Mouse (Mus musculus): ENCODE data around the gene Dxo. TPM values are rescaled to one million over a fixed set of nuclear protein-coding genes. Genes with fewer than 3 reads are reported as not detected.

Dxo gene
- polyA plus RNA-seq, 1 experiment from 2014 or later: 52.9 TPM

GRCm38 (mm10) chr17:34855825-34856224 lies 19.0 kb downstream of the Dxo start:
- Histone ChIP-seq H3K27me3 (ENCODE audit: control insufficient read depth, insufficient read depth, low read length) (no peaks in the 10 kb centered on the region), H3K4me1 (ENCODE audit: control insufficient read depth, insufficient read depth, low read length) (peaks cover 8% of the 10 kb centered on the region), H3K4me3 (ENCODE audit: low read depth, low read length) (no peak overlapping the region), H3K36me3 (ENCODE audit: control insufficient read depth, insufficient read depth, low read length) (peaks cover 43% of the 10 kb centered on the region), H3K9ac (replicated peaks; ENCODE audit: low read depth, low read length) (no peak overlapping the region), H3K4me2 (replicated peaks; ENCODE audit: low read depth, low read length) (no peak overlapping the region), H3K9me3 (ENCODE audit: control insufficient read depth, low read depth, low read length) (no peaks in the 10 kb centered on the region), H3K27ac (ENCODE audit: low read length) (no peak overlapping the region)
- ATAC-seq (ENCODE audit: insufficient number of reproducible peaks, insufficient read depth, low FRiP score, low read depth): no peak
- WGBS: 32% methylated on average over 3 of the region's 3 CpGs

- no peak overlapping the region for H3K9ac ChIP-seq (replicated peaks; ENCODE audit: low read depth, low read length)
- no peaks in the 10 kb centered on the region for H3K9me3 ChIP-seq (ENCODE audit: control insufficient read depth, low read depth, low read length)
- no peak overlapping the region for H3K27ac ChIP-seq (ENCODE audit: low read length)
- no peak overlapping the region for H3K4me3 ChIP-seq (ENCODE audit: low read depth, low read length)
- ATAC-seq (ENCODE audit: insufficient number of reproducible peaks, insufficient read depth, low FRiP score, low read depth): no peak
- H3K27me3 ChIP-seq (ENCODE audit: control insufficient read depth, insufficient read depth, low read length): no peaks in the 10 kb centered on the region
- no peak overlapping the region for H3K4me2 ChIP-seq (replicated peaks; ENCODE audit: low read depth, low read length)
- whole genome bisulfite sequencing: 74% methylated on average over 4 of the region's 4 CpGs
- peaks cover 27% of the 10 kb centered on the region for H3K36me3 ChIP-seq (ENCODE audit: control insufficient read depth, insufficient read depth, low read length)
- no peaks in the 10 kb centered on the region for H3K4me1 ChIP-seq (ENCODE audit: control insufficient read depth, insufficient read depth, low read length)
Observed at GRCm38 (mm10) chr17:34858670-34859069, 21.9 kb downstream of the Dxo start.

- Histone ChIP-seq H3K36me3 (ENCODE audit: control insufficient read depth, insufficient read depth, low read length) (peaks cover 14% of the 10 kb centered on the region), H3K27ac (ENCODE audit: low read length) (no peak overlapping the region), H3K4me2 (replicated peaks; ENCODE audit: low read depth, low read length) (no peak overlapping the region), H3K9ac (replicated peaks; ENCODE audit: low read depth, low read length) (no peak overlapping the region), H3K4me3 (ENCODE audit: low read depth, low read length) (no peak overlapping the region), H3K4me1 (ENCODE audit: control insufficient read depth, insufficient read depth, low read length) (no peaks in the 10 kb centered on the region), H3K27me3 (ENCODE audit: control insufficient read depth, insufficient read depth, low read length) (no peaks in the 10 kb centered on the region), H3K9me3 (ENCODE audit: control insufficient read depth, low read depth, low read length) (no peaks in the 10 kb centered on the region)
- 85% methylated on average over 9 of the region's 9 CpGs for WGBS
- ATAC-seq (ENCODE audit: insufficient number of reproducible peaks, insufficient read depth, low FRiP score, low read depth): no peak
Observed at GRCm38 (mm10) chr17:34860514-34860913, 23.7 kb downstream of the Dxo start.

GRCm38 (mm10) chr17:34861704-34862415 lies 25.0 kb downstream of the Dxo start:
- H3K27me3 ChIP-seq (ENCODE audit: control insufficient read depth, insufficient read depth, low read length): no peaks in the 10 kb centered on the region
- no peaks in the 10 kb centered on the region for H3K4me1 ChIP-seq (ENCODE audit: control insufficient read depth, insufficient read depth, low read length)
- 65% methylated on average over 13 of the region's 13 CpGs for WGBS
- no peak overlapping the region for H3K27ac ChIP-seq (ENCODE audit: low read length)
- H3K36me3 ChIP-seq (ENCODE audit: control insufficient read depth, insufficient read depth, low read length): peaks cover 5% of the 10 kb centered on the region
- no peaks in the 10 kb centered on the region for H3K9me3 ChIP-seq (ENCODE audit: control insufficient read depth, low read depth, low read length)
- no peak overlapping the region for H3K4me2 ChIP-seq (replicated peaks; ENCODE audit: low read depth, low read length)
- H3K9ac ChIP-seq (replicated peaks; ENCODE audit: low read depth, low read length): no peak overlapping the region
- no peak overlapping the region for H3K4me3 ChIP-seq (ENCODE audit: low read depth, low read length)
- peak; percentile 47; the same call in 1 of the 2 replicates for ATAC-seq (ENCODE audit: insufficient number of reproducible peaks, insufficient read depth, low FRiP score, low read depth)

GRCm38 (mm10) chr17:34862416-34863081 lies 25.7 kb downstream of the Dxo start, which contains the start of gene Cfb:
Gene Cfb (minus strand): TSS chr17:34862518.
- no peaks in the 10 kb centered on the region for H3K27me3 ChIP-seq (ENCODE audit: control insufficient read depth, insufficient read depth, low read length)
- no peak within 1 kb of the TSS for H3K4me2 ChIP-seq (replicated peaks; ENCODE audit: low read depth, low read length)
- H3K9ac ChIP-seq (replicated peaks; ENCODE audit: low read depth, low read length): no peak within 1 kb of the TSS
- no peaks in the 10 kb centered on the region for H3K4me1 ChIP-seq (ENCODE audit: control insufficient read depth, insufficient read depth, low read length)
- no peak within 1 kb of the TSS for H3K27ac ChIP-seq (ENCODE audit: low read length)
- H3K9me3 ChIP-seq (ENCODE audit: control insufficient read depth, low read depth, low read length): no peaks in the 10 kb centered on the region
- 0 out of 2 replicates have a peak, but pooled peaks have one; percentile 19 for ATAC-seq (ENCODE audit: insufficient number of reproducible peaks, insufficient read depth, low FRiP score, low read depth)
- 41% methylated on average over 8 of the region's 8 CpGs for WGBS
- no peak within 1 kb of the TSS for H3K4me3 ChIP-seq (ENCODE audit: low read depth, low read length)
- H3K36me3 ChIP-seq (ENCODE audit: control insufficient read depth, insufficient read depth, low read length): no peaks in the 10 kb centered on the region

GRCm38 (mm10) chr17:34865981-34866380 lies 29.2 kb downstream of the Dxo start:
- Histone ChIP-seq H3K9me3 (ENCODE audit: control insufficient read depth, low read depth, low read length) (no peaks in the 10 kb centered on the region), H3K9ac (replicated peaks; ENCODE audit: low read depth, low read length) (no peak overlapping the region), H3K4me1 (ENCODE audit: control insufficient read depth, insufficient read depth, low read length) (no peaks in the 10 kb centered on the region), H3K27ac (ENCODE audit: low read length) (no peak overlapping the region), H3K36me3 (ENCODE audit: control insufficient read depth, insufficient read depth, low read length) (no peaks in the 10 kb centered on the region), H3K4me3 (ENCODE audit: low read depth, low read length) (no peak overlapping the region), H3K4me2 (replicated peaks; ENCODE audit: low read depth, low read length) (no peak overlapping the region), H3K27me3 (ENCODE audit: control insufficient read depth, insufficient read depth, low read length) (no peaks in the 10 kb centered on the region)
- no peak for ATAC-seq (ENCODE audit: insufficient number of reproducible peaks, insufficient read depth, low FRiP score, low read depth)
- 52% methylated on average over 7 of the region's 7 CpGs for WGBS

- Histone ChIP-seq H3K27ac (ENCODE audit: low read length) (no peak overlapping the region), H3K4me3 (ENCODE audit: low read depth, low read length) (no peak overlapping the region), H3K4me1 (ENCODE audit: control insufficient read depth, insufficient read depth, low read length) (0 out of 2 replicates have a peak, but pooled peaks cover 1% of the 10 kb centered on the region), H3K36me3 (ENCODE audit: control insufficient read depth, insufficient read depth, low read length) (no peaks in the 10 kb centered on the region), H3K9me3 (ENCODE audit: control insufficient read depth, low read depth, low read length) (no peaks in the 10 kb centered on the region), H3K9ac (replicated peaks; ENCODE audit: low read depth, low read length) (no peak overlapping the region), H3K27me3 (ENCODE audit: control insufficient read depth, insufficient read depth, low read length) (no peaks in the 10 kb centered on the region), H3K4me2 (replicated peaks; ENCODE audit: low read depth, low read length) (no peak overlapping the region)
- WGBS: 84% methylated on average over 6 of the region's 6 CpGs
- ATAC-seq (ENCODE audit: insufficient number of reproducible peaks, insufficient read depth, low FRiP score, low read depth): no peak
Observed at GRCm38 (mm10) chr17:34874321-34874720, 37.5 kb downstream of the Dxo start.

- no peak within 1 kb of the TSS for H3K9ac ChIP-seq (replicated peaks; ENCODE audit: low read depth, low read length)
- H3K4me3 ChIP-seq (ENCODE audit: low read depth, low read length): no peak within 1 kb of the TSS
- H3K36me3 ChIP-seq (ENCODE audit: control insufficient read depth, insufficient read depth, low read length): no peaks in the 10 kb centered on the region
- H3K9me3 ChIP-seq (ENCODE audit: control insufficient read depth, low read depth, low read length): no peaks in the 10 kb centered on the region
- ATAC-seq (ENCODE audit: insufficient number of reproducible peaks, insufficient read depth, low FRiP score, low read depth): no peak
- H3K27me3 ChIP-seq (ENCODE audit: control insufficient read depth, insufficient read depth, low read length): no peaks in the 10 kb centered on the region
- H3K27ac ChIP-seq (ENCODE audit: low read length): no peak within 1 kb of the TSS
- no peak within 1 kb of the TSS for H3K4me2 ChIP-seq (replicated peaks; ENCODE audit: low read depth, low read length)
- H3K4me1 ChIP-seq (ENCODE audit: control insufficient read depth, insufficient read depth, low read length): 0 out of 2 replicates have a peak, but pooled peaks cover 3% of the 10 kb centered on the region
- whole genome bisulfite sequencing: 56% methylated on average over 11 of the region's 11 CpGs
Observed at GRCm38 (mm10) chr17:34879336-34879879, 42.6 kb downstream of the Dxo start, which contains the start of gene Zbtb12. Gene Zbtb12 (plus strand): TSS chr17:34879483.

All from stomach, embryonic 14.5 days (tissue).